Mouse (Mus musculus) brain, embryonic 14.5 days (tissue): Measurements from ENCODE around the gene Sobp.

Source experiments
- CTCF ChIP-seq: fragments of 200-500 bp; IDR thresholded peaks from 2 replicates; pipeline ENCODE4 v1.5.1; 2012; ENCODE audit warnings: inconsistent platforms, mild to moderate bottlenecking, moderate library complexity, borderline replicate concordance; ENCODE audit not compliant: insufficient read depth, insufficient read length; ENCODE audit errors: extremely low read depth
- POLR2A ChIP-seq: fragments of 200-500 bp; IDR thresholded peaks from 2 replicates; pipeline ENCODE4 v1.6.1; 2012; ENCODE audit warnings: mild to moderate bottlenecking, inconsistent platforms, borderline replicate concordance; ENCODE audit not compliant: poor library complexity, insufficient read depth, insufficient read length, severe bottlenecking; ENCODE audit errors: extremely low read depth

GRCm38 (mm10) chr10:43005677-43006076, 168.7 kb downstream of the Sobp start:
- TF ChIP-seq CTCF (no peak), POLR2A (no peak)
